In the genomic region with DNA sequence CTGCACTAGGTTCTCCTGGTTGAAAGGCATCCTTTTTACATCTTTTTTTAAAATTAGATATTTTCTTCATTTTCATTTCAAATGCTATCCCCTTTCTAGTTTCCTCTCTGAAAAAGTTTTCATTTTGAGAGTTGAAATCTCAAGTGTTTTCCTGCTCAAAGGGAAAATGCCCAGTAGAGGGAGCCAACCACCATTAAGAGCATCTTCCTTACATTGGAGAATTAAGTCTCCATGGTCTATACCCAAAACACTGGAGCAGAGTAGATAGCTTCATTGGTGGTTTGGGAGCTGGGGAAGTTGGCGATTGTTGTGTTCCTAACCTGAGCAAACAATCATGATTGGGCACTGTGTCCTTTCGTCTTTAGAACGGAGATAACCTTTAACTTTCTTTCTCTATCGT, we compare ENCODE assay signal across 9 mouse cellular contexts.
A peak's percentile ranks its signal among the peaks of the same experiment; 100 is the strongest.
DNase-seq lines count a peak whose midpoint lies in the region; ATAC-seq and TF ChIP-seq lines count a peak whose summit lies in the region.
"Had no signal": no experiment of that assay in that cellular context is flagged by ENCODE, and none has a peak within 500 bp of the region (broad histone marks: within the 10 kb centered on the region; RNA-seq: fewer than 3 reads in every experiment).

No protein-coding gene starts in this region.

- no peak overlapping the region for H3K27ac ChIP-seq in heart, postnatal 0 days (ENCODE audit: low read depth)
- no peak overlapping the region for H3K27ac ChIP-seq in heart, embryonic 10.5 days
- no peak overlapping the region for H3K27ac ChIP-seq in neural tube, embryonic 11.5 days (ENCODE audit: low read depth, low read length)
- H3K27ac ChIP-seq: liver, embryonic 13.5 days had no signal

- TF ChIP-seq CTCF in heart, postnatal 0 days (IDR thresholded peaks at IDR 0.05; ENCODE audit: low read depth), result peak; percentile 60

- no peak overlapping the region for H3K9ac ChIP-seq in heart, postnatal 0 days (replicated peaks; ENCODE audit: low read depth, low read length)
- H3K9ac ChIP-seq in neural tube, embryonic 11.5 days (ENCODE audit: low read length), result no peak overlapping the region
- H3K9ac ChIP-seq: liver, embryonic 13.5 days had no signal

- WGBS in heart, postnatal 0 days, result 66% methylated on average over 4 of the region's 4 CpGs
- WGBS in heart, embryonic 10.5 days, result 63% methylated on average over 4 of the region's 4 CpGs
- 78% methylated on average over 4 of the region's 4 CpGs for WGBS in neural tube, embryonic 11.5 days

- H3K4me3 ChIP-seq in heart, postnatal 0 days (ENCODE audit: low read depth, low read length), result no peak overlapping the region
- H3K4me3 ChIP-seq in heart, embryonic 10.5 days, result no peak overlapping the region
- H3K4me3 ChIP-seq in neural tube, embryonic 11.5 days (ENCODE audit: low read depth, low read length), result no peak overlapping the region
- H3K4me3 ChIP-seq: liver, embryonic 13.5 days had no signal

- no peaks in the 10 kb centered on the region for H3K9me3 ChIP-seq in heart, postnatal 0 days (replicated peaks; ENCODE audit: control insufficient read depth, low read length)
- no peaks in the 10 kb centered on the region for H3K9me3 ChIP-seq in heart, embryonic 10.5 days
- no peaks in the 10 kb centered on the region for H3K9me3 ChIP-seq in neural tube, embryonic 11.5 days (ENCODE audit: control insufficient read depth, low read length)
- H3K9me3 ChIP-seq: liver, embryonic 13.5 days had no signal

- H3K36me3 ChIP-seq in heart, postnatal 0 days (replicated peaks; ENCODE audit: control insufficient read depth, insufficient read depth, low read length), result no peaks in the 10 kb centered on the region
- H3K36me3 ChIP-seq in heart, embryonic 10.5 days, result no peaks in the 10 kb centered on the region
- no peaks in the 10 kb centered on the region for H3K36me3 ChIP-seq in neural tube, embryonic 11.5 days (ENCODE audit: control insufficient read depth, insufficient read depth, low read length)
- H3K36me3 ChIP-seq: liver, embryonic 13.5 days had no signal

- TF ChIP-seq EP300 in heart, postnatal 0 days (IDR thresholded peaks at IDR 0.05; ENCODE audit: low read depth), result no peak

- DNase-seq in heart, postnatal 0 days (ENCODE audit: low spot score), result no peak
- DNase-seq in heart, embryonic 10.5 days (ENCODE audit: low spot score), result no peak
- DNase-seq in urinary bladder, postnatal 25 days (ENCODE audit: low spot score), result peak; percentile 9
- DNase-seq in urinary bladder, adult 18-20 months (ENCODE audit: low spot score in 2 of 2), result no peak
- DNase-seq in neural tube, embryonic 11.5 days (ENCODE audit: low spot score), result peak; percentile 37
- DNase-seq in spleen, adult 18-20 months, result no peak
- DNase-seq: liver, embryonic 13.5 days had no signal

- no peaks in the 10 kb centered on the region for H3K4me1 ChIP-seq in heart, postnatal 0 days (ENCODE audit: control insufficient read depth, insufficient read depth)
- H3K4me1 ChIP-seq in heart, embryonic 10.5 days, result no peaks in the 10 kb centered on the region
- no peaks in the 10 kb centered on the region for H3K4me1 ChIP-seq in neural tube, embryonic 11.5 days (ENCODE audit: control insufficient read depth, insufficient read depth, low read length)
- H3K4me1 ChIP-seq: liver, embryonic 13.5 days had no signal

- no peak overlapping the region for H3K4me2 ChIP-seq in heart, postnatal 0 days (ENCODE audit: low read depth, low read length)
- H3K4me2 ChIP-seq in neural tube, embryonic 11.5 days (ENCODE audit: low read depth), result no peak overlapping the region
- H3K4me2 ChIP-seq: liver, embryonic 13.5 days had no signal

- no peaks in the 10 kb centered on the region for H3K27me3 ChIP-seq in heart, postnatal 0 days (ENCODE audit: control insufficient read depth, insufficient read depth, low read length)
- no peaks in the 10 kb centered on the region for H3K27me3 ChIP-seq in heart, embryonic 10.5 days (ENCODE audit: insufficient read depth, poor library complexity, severe bottlenecking)
- H3K27me3 ChIP-seq in neural tube, embryonic 11.5 days (ENCODE audit: control insufficient read depth, insufficient read depth, low read length), result no peaks in the 10 kb centered on the region
- H3K27me3 ChIP-seq: liver, embryonic 13.5 days had no signal

- ATAC-seq in heart, postnatal 0 days (ENCODE audit: insufficient read depth, low read depth), result no peak
- peak; percentile 83 for ATAC-seq in frontal cortex, adult (ENCODE audit: low TSS enrichment)
- ATAC-seq in neural tube, embryonic 11.5 days (ENCODE audit: insufficient read depth, low FRiP score, low TSS enrichment), result no peak
- no peak for ATAC-seq in erythroblast, adult 5-6 weeks (replicated peaks; ENCODE audit: low FRiP score, poor library complexity, severe bottlenecking)

Comparison
In these comparisons a context has a peak if more than half of its experiments do, and no peak if none do; other contexts are left out.
1. DNase-seq: peak in urinary bladder, postnatal 25 days (single experiment) and neural tube, embryonic 11.5 days (single experiment); none in heart, postnatal 0 days (single experiment), heart, embryonic 10.5 days (single experiment), urinary bladder, adult 18-20 months (0 of 2) and spleen, adult 18-20 months (0 of 2).